Mouse (Mus musculus): ENCODE data around the gene Rps16.

DNA sequence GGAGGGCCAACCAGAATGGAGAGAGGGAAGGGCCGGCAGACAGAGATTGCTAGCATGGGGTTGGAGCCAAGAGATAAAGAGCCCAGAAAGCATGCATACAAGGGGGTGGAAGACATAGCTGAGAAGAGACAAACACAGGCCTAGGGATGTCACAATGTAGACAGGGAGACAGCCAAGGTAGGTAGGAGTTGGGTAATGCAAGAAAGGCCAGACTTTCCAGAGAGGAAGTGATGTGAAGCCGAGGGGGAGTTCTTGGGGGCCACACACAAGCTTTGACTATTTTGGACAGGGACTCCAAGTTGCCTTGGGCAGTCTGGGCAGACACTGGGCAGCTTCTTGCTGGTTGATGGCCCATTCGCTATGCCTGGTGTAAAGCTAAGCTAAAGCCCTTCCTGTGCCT is 51.5 kb downstream of the Rps16 start:
- TF ChIP-seq POLR2A (IDR thresholded peaks at IDR 0.05; ENCODE audit: insufficient read length, low read depth): no peak
- no peak for TF ChIP-seq E2F4 (IDR thresholded peaks at IDR 0.05; ENCODE audit: insufficient read depth)
- TF ChIP-seq USF1 (IDR thresholded peaks at IDR 0.05; ENCODE audit: low read depth): no peak
- no peak for TF ChIP-seq MYOD1 (IDR thresholded peaks at IDR 0.05; ENCODE audit: control insufficient read depth in 1 of 3, insufficient read length in 2 of 3, low read depth in 2 of 3)
- no peak for TF ChIP-seq CEBPB (IDR thresholded peaks at IDR 0.05; ENCODE audit: insufficient read depth, poor library complexity, severe bottlenecking)
